Mouse (Mus musculus): Measurements from ENCODE around the gene Cox8b.

The Cox8b gene

GRCm38 (mm10) chr7:140874224-140874623 lies 26.0 kb downstream of the Cox8b start:
- no peak for DNase-seq (ENCODE audit: inconsistent ontology term)

DNA sequence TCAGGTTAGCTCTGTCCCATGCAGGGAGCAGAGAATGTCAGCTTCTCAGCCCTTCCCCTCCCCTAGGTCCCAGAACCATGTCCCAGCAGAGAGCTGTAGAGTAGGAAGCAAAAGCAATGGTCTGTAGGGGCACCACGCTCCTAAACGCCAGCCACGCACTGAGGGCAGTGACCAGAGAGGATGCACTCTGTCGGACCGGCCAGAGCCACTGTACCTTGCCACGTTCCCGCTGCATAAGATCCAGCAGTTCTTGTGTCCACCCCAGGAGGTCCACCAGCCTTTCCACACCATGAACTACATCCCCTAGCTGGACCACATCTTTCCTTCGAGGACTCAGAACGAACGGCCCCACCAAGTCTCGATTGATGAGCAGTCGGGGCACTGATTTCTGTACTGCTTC lies 35.5 kb downstream of the Cox8b start:
- DNase-seq (ENCODE audit: inconsistent ontology term), result no peak

DNA sequence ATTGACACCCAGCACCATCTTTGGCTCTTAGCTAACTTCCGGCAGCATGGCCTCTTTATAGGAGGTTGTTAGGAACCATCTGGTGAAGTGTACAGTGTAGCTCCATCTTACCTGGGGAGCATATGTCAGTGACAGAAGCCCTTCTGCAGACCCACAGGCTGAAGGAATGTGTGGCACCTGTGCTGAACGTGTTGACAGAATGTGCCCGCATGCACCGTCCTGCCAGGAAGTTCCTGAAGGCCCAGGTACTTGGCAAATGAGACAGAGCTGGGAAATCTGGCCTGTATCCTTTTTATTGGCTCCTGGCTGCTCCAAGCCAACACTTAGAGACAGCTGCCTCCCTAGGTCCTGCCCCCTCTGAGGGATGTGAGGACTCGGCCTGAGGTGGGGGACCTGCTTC lies 39.5 kb downstream of the Cox8b start:
- DNase-seq (ENCODE audit: inconsistent ontology term), result no peak

DNA sequence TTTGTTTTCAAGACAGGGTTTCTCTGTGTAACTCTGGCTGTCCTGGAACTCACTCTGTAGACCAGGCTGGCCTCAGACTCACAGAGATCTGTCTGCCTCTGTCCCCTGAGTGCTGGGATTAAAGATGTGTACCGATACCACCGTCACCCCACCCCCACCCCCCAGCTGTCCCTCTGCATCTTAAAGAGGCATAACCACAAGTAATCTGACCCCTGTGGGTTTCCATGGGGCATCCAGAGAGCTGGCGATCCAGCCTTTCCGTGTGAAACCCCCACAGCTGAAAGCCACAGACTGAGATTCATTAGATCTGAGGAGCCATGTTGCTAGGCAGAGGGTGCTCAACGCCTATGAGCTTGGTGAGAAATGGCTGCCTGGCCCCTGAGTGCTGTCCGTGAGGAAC lies 40.2 kb downstream of the Cox8b start:
- DNase-seq (ENCODE audit: inconsistent ontology term), result no peak

DNA sequence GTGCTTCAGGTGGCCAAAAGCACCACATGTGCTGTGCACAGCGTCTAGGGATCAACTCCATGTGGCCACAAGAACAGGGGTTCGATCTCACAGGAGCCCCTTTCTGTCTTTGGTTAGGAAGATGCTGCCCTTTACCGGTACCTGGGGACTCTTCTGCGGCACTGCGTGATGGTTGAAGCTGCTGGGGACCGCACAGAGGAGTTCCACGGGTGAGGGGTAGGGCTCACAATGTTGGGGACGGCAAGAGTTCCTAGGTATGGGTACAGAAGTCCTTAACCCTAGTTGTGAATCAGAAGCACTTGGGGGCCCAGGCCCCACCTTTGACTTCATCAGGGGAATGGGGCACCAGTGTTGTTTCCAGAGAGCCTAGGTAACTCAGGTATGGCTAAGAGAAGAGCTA lies 41.5 kb downstream of the Cox8b start:
- DNase-seq (ENCODE audit: inconsistent ontology term), result no peak

DNA sequence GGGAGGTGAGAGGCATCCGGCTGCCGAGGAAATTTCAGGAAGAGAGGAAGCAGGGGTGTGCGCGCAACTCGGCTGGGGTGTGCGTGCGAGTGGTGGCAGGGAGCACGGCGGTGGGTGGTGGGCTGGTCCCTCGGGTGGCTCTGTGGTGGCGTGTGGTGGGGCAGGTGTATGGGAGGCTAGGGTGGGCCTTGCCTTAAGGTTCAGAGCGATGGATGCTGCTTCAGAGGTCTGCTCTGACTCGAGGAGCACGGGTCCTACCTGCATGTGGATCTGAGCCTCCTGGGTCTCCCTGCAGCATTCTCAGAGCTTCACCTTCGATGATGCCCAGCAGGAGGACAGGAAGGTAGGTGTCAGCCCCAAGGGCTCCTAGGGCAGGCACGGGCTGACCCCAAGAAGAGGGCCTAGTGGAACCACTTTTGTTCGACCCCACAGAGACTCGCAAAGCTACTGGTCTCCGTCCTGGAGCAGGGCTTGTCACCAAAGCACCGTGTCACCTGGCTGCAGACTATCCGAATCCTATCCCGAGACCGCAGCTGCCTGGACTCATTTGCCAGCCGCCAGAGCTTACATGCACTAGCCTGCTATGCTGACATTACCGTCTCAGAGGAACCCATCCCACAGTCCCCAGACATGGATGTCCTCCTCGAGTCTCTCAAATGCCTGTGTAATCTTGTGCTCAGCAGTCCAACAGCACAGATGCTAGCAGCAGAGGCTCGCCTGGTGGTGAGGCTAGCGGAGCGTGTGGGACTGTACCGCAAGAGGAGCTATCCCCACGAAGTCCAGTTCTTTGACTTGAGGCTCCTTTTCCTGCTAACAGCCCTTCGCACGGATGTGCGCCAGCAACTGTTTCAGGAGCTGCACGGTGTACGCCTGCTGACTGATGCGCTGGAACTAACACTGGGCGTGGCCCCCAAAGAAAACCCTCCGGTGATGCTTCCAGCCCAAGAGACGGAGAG lies 42.4 kb downstream of the Cox8b start, which contains the start of gene Bet1l:
Gene Bet1l (minus strand): TSS at position 28 of the 956 bp plus-strand sequence.
- peak; percentile 24 for DNase-seq (ENCODE audit: inconsistent ontology term)

- peak; percentile 94 for DNase-seq (ENCODE audit: inconsistent ontology term)
These were observed 43.3 kb downstream of the Cox8b start, which contains the start of gene Ric8a for GRCm38 (mm10) chr7:140856785-140857549. Gene Ric8a, plus strand, starts transcription at chr7:140856957.

DNA sequence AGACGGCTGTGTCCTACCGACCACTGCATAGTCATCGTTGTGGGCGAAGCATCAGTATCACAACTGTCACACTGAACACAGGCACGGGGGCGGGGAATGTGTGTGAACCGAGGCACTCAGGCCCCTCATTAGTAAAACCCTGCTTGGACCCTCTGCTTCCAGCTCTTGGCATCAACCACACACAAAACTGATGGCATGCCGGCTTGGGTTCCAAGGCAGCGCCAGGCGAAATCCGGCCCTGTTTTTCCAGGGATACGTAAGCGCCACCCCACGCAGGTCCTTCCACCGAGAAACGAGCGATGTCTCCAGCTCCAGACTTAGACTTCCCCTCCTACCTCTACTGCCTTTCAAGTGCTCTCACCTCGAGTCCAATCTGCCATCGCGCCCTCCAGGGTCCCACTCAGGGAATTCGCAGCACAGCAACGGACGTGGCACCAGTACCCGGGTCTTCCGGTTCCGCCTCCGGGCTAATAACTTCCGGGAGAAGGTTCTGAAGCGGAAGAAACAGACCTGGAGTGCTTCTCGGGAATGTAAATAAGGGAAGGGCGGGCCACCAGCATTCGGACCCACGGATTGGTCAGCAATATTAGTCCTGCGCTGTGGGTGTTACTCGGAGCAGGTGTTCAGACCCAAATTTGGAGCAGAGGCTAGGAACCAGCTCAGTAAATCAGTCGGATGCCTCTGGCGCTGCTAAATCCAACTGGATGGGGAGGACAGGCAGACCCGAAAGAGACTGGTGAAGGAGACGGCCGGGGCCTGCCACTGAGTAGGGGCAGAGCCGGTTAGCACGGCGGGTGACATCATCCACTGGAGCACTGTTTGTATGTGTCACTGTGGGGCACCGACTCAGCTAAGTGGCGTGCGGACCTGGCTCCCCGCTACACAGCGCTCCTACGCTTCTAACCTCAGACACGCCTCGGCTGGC lies 44.1 kb downstream of the Cox8b start, which contains the start of gene Gm45785:
Gene Gm45785 (minus strand): TSS at position 472 of the 925 bp plus-strand sequence.
- DNase-seq (ENCODE audit: inconsistent ontology term), result peak; percentile 96

DNA sequence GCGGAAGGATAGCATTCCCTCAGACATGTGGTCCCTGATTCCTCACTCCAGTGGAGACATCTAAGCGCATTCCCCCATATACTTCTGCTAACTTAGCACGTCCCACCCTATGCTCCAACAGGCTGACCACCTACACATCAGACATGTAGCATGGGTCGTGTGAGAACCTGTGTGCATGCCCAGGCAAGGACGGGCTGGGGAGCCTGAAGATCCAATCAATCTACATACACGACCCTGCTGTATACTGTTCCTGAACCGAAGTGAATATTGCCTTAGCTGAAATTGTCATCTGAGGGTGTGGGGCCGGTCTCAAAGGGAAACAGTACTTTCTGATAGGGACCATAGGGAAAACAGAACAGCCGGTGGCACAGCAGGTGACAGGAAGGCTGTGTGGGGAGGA lies 45.1 kb downstream of the Cox8b start:
- no peak for DNase-seq (ENCODE audit: inconsistent ontology term)

- no peak for DNase-seq (ENCODE audit: inconsistent ontology term)
These were observed 45.8 kb downstream of the Cox8b start for GRCm38 (mm10) chr7:140854483-140854882.

GRCm38 (mm10) chr7:140853386-140853785 lies 46.9 kb downstream of the Cox8b start:
- no peak for DNase-seq (ENCODE audit: inconsistent ontology term)

DNA sequence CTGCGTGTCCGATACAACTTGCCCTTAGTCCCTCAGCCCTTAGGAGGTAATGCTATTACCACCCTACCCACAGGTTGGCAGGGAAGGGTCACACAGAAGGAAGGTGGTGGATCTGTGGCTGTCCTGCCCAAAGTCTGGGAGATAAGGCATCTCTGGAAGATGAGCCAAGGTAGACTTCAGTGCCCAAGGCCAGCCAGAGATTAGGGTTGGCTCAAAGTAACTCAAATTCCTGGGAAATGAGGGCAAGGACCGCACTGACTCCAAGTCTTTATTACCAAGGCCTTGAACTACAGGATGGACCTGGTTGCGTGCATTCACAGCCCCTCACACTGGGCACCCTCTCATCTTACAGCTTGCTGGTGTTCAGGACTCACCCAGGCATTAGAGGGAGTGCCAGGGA lies 48.3 kb downstream of the Cox8b start:
- no peak for DNase-seq (ENCODE audit: inconsistent ontology term)

Measured in Muller cell, postnatal 12 days (primary cell).